Mouse (Mus musculus) limb, embryonic 14.5 days (tissue): ENCODE results near the gene Plac9a. TPM values are rescaled to one million over a fixed set of nuclear protein-coding genes. Genes with fewer than 3 reads are reported as not detected.

Experiments
- ATAC-seq: fragments of 200-750 bp; cut with Nextera tagmentation; 2 replicates; pipeline ENCODE4 v1.8.0; 2017; ENCODE audit warnings: low read depth, moderate number of reproducible peaks, moderate TSS enrichment; ENCODE audit not compliant: low FRiP score
- DNase-seq: peaks from one replicate; pipeline ENCODE4 v3.0.0-alpha.2; 2015; ENCODE audit warnings: low spot score
- H3K27ac ChIP-seq: fragments of 300-500 bp; sonication (generic); replicated peaks from 2 replicates; pipeline ENCODE4 v1.5.1; 2014; ENCODE audit warnings: low read depth, mild to moderate bottlenecking, low read length, moderate library complexity, mixed read lengths
- H3K27me3 ChIP-seq: fragments of 300-500 bp; sonication (generic); 2 replicates; pipeline ENCODE4 v1.6.1; 2014; ENCODE audit warnings: low read length, mixed read lengths; ENCODE audit not compliant: control insufficient read depth, insufficient read depth
- H3K36me3 ChIP-seq: fragments of 300-500 bp; sonication (generic); 2 replicates; pipeline ENCODE4 v1.6.1; 2014; ENCODE audit warnings: mild to moderate bottlenecking, low read length, moderate library complexity, mixed read lengths; ENCODE audit not compliant: control insufficient read depth, insufficient read depth
- H3K4me1 ChIP-seq: fragments of 300-500 bp; sonication (generic); 2 replicates; pipeline ENCODE4 v1.6.1; 2014; ENCODE audit warnings: antibody characterized with exemption, low read length, mixed read lengths; ENCODE audit not compliant: control insufficient read depth, insufficient read depth
- H3K4me2 ChIP-seq: fragments of 300-500 bp; sonication (generic); replicated peaks from 2 replicates; pipeline ENCODE4 v1.6.1; 2014; ENCODE audit warnings: low read depth, mild to moderate bottlenecking, low read length, moderate library complexity; ENCODE audit not compliant: severe bottlenecking
- H3K4me3 ChIP-seq: fragments of 300-500 bp; sonication (generic); replicated peaks from 2 replicates; pipeline ENCODE4 v1.5.1; 2014; ENCODE audit warnings: low read length
- H3K9ac ChIP-seq: fragments of 300-500 bp; sonication (generic); 2 replicates; pipeline ENCODE4 v1.6.1; 2014; ENCODE audit warnings: mild to moderate bottlenecking, low read depth, low read length, moderate library complexity; ENCODE audit not compliant: severe bottlenecking
- H3K9me3 ChIP-seq: fragments of 300-500 bp; sonication (generic); 2 replicates; pipeline ENCODE4 v1.6.1; 2016; ENCODE audit warnings: low read length; ENCODE audit not compliant: control insufficient read depth
- POLR2A ChIP-seq: fragments of 200-500 bp; IDR thresholded peaks from 2 replicates; pipeline ENCODE4 v1.8.0; 2012; ENCODE audit warnings: inconsistent platforms, mild to moderate bottlenecking, moderate library complexity, borderline replicate concordance; ENCODE audit not compliant: insufficient read depth, insufficient read length; ENCODE audit errors: extremely low read depth
- WGBS: fragments of 180-500 bp; shearing (Covaris S2); extraction: QIAGEN DNeasy Blood & Tissue Kit; methylation state at CpG from one replicate; pipeline ENCODE4 v1.1.7; 2014; 5-methylcytosine and 5-hydroxymethylcytosine counted together
- polyA plus RNA-seq, 2 experiments: library from polyadenylated mRNA; depleted of rRNA in 1 of 2; stranded (reverse) in 1 of 2; unstranded in 1 of 2; fragments of >200 nt; fragmentation: Nextera tagmentation in 1 of 2; extraction: Ambion mirVana in 1 of 2; gene quantifications; 2 replicates each; pipeline versions ENCODE4 v1.2.1 to v1.2.3; 2012 to 2014

Plac9a gene
- polyA plus RNA-seq, 2 experiments, result 0.54 to 0.56 TPM

DNA sequence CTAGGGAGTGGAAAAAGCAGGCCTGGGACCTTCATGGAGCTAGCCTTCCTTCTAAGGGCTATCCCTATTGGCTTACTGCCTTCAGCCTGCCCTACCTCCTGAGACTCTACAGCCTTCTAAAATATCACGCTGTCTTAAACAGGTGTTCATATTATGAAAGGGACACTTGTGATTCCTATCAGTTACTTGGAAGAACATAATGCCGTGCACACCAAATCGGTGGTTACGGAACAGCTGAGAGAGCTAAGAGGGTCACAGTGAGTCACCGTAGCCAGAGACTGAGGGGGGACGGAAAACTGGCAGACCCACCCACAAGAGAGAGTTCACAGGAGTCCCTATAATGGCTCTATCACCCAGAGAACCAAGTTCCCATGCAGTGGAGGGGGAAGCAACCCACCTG, 36.5 kb downstream of the Plac9a start:
- H3K4me3 ChIP-seq, result no peak overlapping the region
- no peak overlapping the region for H3K9ac ChIP-seq
- H3K4me2 ChIP-seq, result no peak overlapping the region
- 83% methylated on average over 6 of the region's 6 CpGs for WGBS
- no peak overlapping the region for H3K27ac ChIP-seq
- no peaks in the 10 kb centered on the region for H3K36me3 ChIP-seq
- no peaks in the 10 kb centered on the region for H3K27me3 ChIP-seq
- H3K9me3 ChIP-seq, result no peaks in the 10 kb centered on the region
- peaks cover 14% of the 10 kb centered on the region for H3K4me1 ChIP-seq
- ATAC-seq (peak; percentile 54; the same call in 1 of the 2 replicates), DNase-seq (no peak)
- TF ChIP-seq POLR2A, result no peak

DNA sequence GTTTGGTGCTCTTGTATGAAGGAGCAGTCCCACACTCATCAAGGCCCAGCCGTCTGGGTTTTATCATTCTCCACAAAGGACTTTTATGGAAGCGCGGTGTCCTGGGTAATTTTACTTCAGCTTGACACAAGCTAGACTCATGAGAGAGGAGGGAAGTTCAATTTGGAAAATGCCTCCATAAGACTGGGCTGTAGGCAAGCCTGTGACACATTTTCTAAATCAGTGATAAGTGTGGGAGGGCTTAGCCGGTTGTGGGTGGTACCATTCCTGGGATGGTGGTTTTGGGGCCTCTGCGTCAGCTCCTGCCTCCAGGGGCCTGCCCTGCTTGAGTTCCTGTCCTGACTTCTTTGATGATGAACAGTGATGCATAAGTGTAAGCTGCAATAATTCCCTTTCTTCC, 37.6 kb downstream of the Plac9a start:
- Histone ChIP-seq H3K27ac (no peak overlapping the region), H3K36me3 (no peaks in the 10 kb centered on the region), H3K4me1 (peaks cover 13% of the 10 kb centered on the region), H3K4me3 (no peak overlapping the region), H3K9me3 (no peaks in the 10 kb centered on the region), H3K27me3 (no peaks in the 10 kb centered on the region), H3K9ac (no peak overlapping the region), H3K4me2 (no peak overlapping the region)
- no peak for TF ChIP-seq POLR2A
- DNase-seq, result no peak
- WGBS, result 66% methylated on average over 5 of the region's 5 CpGs
- no peak for ATAC-seq

DNA sequence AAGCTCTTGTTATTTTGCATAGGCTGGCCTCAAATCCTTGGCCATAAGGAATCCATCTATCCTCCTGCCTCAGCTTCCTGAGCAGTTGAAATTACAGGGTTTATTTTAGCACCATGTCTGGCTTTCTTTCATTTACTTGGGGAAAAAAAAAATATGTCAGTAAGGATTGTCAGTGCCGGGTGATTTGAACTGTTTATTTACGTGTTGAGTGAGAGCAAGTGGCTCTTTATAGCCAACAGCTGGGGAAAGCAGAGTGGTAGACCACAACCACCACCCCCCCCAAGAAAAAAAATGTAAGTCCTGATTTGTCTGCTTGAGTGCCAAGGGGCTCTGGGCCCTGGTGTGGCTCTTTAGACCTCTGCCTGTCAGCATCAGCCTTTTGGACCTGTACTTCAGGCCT, 39.2 kb downstream of the Plac9a start:
- TF ChIP-seq POLR2A, result no peak
- Histone ChIP-seq H3K4me2 (no peak overlapping the region), H3K9me3 (no peaks in the 10 kb centered on the region), H3K4me1 (peaks cover 4% of the 10 kb centered on the region; the same call in 1 of the 2 replicates), H3K9ac (no peak overlapping the region), H3K27ac (no peak overlapping the region), H3K27me3 (no peaks in the 10 kb centered on the region), H3K36me3 (no peaks in the 10 kb centered on the region), H3K4me3 (no peak overlapping the region)
- 49% methylated on average over 2 of the region's 2 CpGs for WGBS
- no peak for DNase-seq
- no peak for ATAC-seq

DNA sequence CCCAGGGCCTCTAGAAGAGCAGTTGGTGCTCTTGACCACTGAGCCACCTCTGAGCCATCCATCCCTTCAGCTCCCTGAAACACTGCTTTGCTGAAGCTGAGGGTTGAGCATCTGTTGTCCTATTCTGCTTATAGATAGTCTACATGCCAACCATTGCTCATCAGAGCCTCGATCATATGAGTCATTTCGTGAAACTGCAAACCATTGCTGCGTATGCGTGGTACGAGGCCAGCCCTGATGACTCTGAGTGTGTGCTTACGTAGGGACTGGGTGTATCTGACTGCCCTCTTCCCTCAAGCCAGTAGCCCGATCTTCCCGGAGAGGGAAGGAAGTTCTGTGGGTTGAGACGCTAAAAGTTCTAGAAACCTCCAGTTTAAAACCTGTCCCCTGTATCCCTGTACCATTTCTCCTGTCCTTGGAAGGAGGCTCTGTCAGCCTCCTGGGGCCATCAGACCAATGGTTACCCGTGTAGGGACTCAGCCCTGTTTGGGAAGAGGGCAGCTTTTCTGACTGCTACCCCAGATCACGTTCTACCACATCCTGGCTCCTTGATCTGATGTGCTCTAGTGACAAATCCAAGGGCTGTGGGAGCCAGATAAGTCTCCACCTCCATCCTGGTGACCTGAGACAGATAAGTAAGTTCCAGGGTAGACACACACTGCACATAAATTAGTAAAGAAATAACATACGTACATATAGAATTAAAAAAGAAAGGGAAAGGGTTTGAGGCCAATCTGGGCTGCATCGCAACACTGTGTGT, 40.9 kb downstream of the Plac9a start:
- peaks cover 4% of the 10 kb centered on the region; the same call in 1 of the 2 replicates for H3K4me1 ChIP-seq
- 88% methylated on average over 13 of the region's 13 CpGs for WGBS
- no peak overlapping the region for H3K4me3 ChIP-seq
- TF ChIP-seq POLR2A, result no peak
- H3K27ac ChIP-seq, result no peak overlapping the region
- DNase-seq (no peak), ATAC-seq (no peak)
- H3K4me2 ChIP-seq, result no peak overlapping the region
- no peaks in the 10 kb centered on the region for H3K27me3 ChIP-seq
- no peaks in the 10 kb centered on the region for H3K9me3 ChIP-seq
- no peak overlapping the region for H3K9ac ChIP-seq
- H3K36me3 ChIP-seq, result no peaks in the 10 kb centered on the region

DNA sequence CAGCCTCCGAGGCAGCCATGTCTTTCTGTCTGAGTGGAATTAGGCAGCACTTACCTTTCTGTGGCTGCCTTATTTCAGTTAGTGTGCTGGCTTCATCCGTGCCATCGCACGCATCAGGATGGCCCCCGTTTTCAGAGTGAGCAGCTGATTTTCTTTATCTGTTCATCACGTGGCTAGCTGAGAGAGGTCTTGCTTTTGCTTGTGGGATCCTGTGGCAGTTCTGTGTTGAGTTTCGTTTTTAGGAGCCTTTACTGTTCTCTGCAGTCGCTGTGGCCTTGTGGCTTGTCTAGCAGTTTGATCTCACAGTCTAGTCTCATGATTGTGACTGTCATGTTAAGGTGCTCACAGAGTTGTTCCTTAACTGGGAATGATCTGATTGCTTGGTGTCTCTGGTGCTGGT, 45.0 kb downstream of the Plac9a start:
- no peak for ATAC-seq
- H3K27me3 ChIP-seq, result no peaks in the 10 kb centered on the region
- no peak overlapping the region for H3K9ac ChIP-seq
- H3K36me3 ChIP-seq, result no peaks in the 10 kb centered on the region
- no peak for DNase-seq
- H3K27ac ChIP-seq, result no peak overlapping the region
- H3K4me2 ChIP-seq, result no peak overlapping the region
- no peak overlapping the region for H3K4me3 ChIP-seq
- no peaks in the 10 kb centered on the region for H3K4me1 ChIP-seq
- H3K9me3 ChIP-seq, result no peaks in the 10 kb centered on the region
- no peak for TF ChIP-seq POLR2A
- whole genome bisulfite sequencing, result 87% methylated on average over 8 of the region's 8 CpGs

DNA sequence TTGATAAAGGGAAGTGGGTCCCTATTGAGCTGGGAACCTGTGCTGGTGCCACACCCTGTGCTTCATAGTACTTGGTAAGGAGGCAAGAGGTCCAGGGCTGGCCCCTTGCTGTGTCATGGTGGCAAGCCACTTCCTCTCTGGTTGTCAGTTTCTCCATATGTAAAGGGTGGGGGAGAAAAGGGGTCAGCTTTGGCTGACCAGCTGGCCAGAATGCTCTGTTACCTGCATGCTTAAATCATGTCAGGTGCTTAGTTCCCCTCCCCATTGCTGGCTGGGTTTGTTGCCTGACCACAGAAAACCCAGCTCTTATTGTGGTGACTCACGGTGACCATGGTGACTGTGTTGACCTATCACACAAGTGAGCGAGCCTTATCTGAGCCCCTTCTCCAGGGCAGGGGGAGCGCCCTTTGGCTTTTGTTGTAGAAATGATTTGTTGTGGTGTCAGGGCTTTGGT, 45.7 kb downstream of the Plac9a start:
- no peaks in the 10 kb centered on the region for H3K27me3 ChIP-seq
- no peaks in the 10 kb centered on the region for H3K4me1 ChIP-seq
- 77% methylated on average over 3 of the region's 3 CpGs for WGBS
- H3K36me3 ChIP-seq, result no peaks in the 10 kb centered on the region
- DNase-seq, result no peak
- ATAC-seq, result no peak
- H3K4me2 ChIP-seq, result no peak overlapping the region
- no peak overlapping the region for H3K9ac ChIP-seq
- H3K4me3 ChIP-seq, result no peak overlapping the region
- no peak for TF ChIP-seq POLR2A
- no peak overlapping the region for H3K27ac ChIP-seq
- H3K9me3 ChIP-seq, result no peaks in the 10 kb centered on the region
